Mouse (Mus musculus) brain, adult 2 months (tissue): Measurements from ENCODE around the gene Secisbp2l.

Experiments used
- DNase-seq: peaks from one replicate; pipeline ENCODE4 v3.0.0; 2011; ENCODE audit warnings: low read depth, low spot score

Gene Secisbp2l

GRCm38 (mm10) chr2:125706510-125706921, 76.2 kb downstream of the Secisbp2l start:
- DNase-seq: peak; percentile 57

- no peak for DNase-seq
Observed at GRCm38 (mm10) chr2:125704907-125705631, 77.6 kb downstream of the Secisbp2l start.

- no peak for DNase-seq
Observed at GRCm38 (mm10) chr2:125702851-125703250, 79.8 kb downstream of the Secisbp2l start.

GRCm38 (mm10) chr2:125701606-125702005, 81.1 kb downstream of the Secisbp2l start:
- DNase-seq: no peak

- peak; percentile 49 for DNase-seq
Observed at GRCm38 (mm10) chr2:125696219-125696618, 86.5 kb downstream of the Secisbp2l start.

- no peak for DNase-seq
Observed at GRCm38 (mm10) chr2:125694798-125695197, 87.9 kb downstream of the Secisbp2l start.

- DNase-seq: peak; percentile 73
Observed at GRCm38 (mm10) chr2:125692010-125692409, 90.7 kb downstream of the Secisbp2l start.
